Mouse (Mus musculus): ENCODE results near the gene Tbcc. TPM values are rescaled to one million over a fixed set of nuclear protein-coding genes. Genes with fewer than 3 reads are reported as not detected.

Tbcc gene
- total and polyA plus RNA-seq, 3 experiments: 19.3 to 31.8 TPM; not detected in 1

DNA sequence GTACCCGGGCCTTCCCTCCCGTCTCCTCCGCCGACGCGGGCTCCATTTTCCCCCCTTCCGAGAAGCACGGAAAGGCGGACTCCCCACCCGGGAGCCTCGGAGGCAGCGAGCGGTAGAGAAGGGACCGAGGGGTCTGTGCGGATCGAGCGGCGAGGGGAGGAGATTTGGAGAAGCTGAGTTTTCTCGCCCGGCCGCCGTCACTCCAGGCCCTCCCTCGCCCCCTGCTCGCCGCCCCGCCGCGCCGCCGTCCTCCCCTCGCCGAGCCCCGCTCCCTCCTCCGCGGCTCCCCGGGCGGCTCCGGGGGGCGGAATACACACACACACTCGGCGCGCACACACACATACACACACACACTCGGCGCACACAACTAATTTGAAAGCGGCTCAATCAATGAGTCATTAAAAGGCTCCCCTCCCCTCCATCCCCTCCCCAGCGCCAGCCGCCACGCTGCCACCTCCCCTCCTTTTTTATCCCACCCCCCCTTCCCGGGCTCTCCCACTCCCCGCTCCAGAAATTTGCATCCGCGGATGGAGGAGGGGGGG is 33.1 kb upstream of the Tbcc start:
- TF ChIP-seq KAT2A (conservative IDR thresholded peaks at IDR 0.05; ENCODE audit: low read depth, low read length) (no peak), GABPA (IDR thresholded peaks at IDR 0.05; ENCODE audit: low read depth, low read length) (no peak), JUND (IDR thresholded peaks at IDR 0.05; ENCODE audit: low read depth, low read length) (no peak), ZKSCAN1 (IDR thresholded peaks at IDR 0.05; ENCODE audit: low read depth, low read length) (no peak), MAZ (IDR thresholded peaks at IDR 0.05; ENCODE audit: low read depth, low read length) (peak; percentile 56; the same call in 1 of the 2 replicates), EP300 (IDR thresholded peaks at IDR 0.05; ENCODE audit: low read depth in 1 of 2, low read length in 2 of 2) (no peak; a peak in 1 of 4 replicates), ZC3H11A (IDR thresholded peaks at IDR 0.05; ENCODE audit: low read depth, low read length) (no peak), HCFC1 (IDR thresholded peaks at IDR 0.05; ENCODE audit: low read depth, low read length) (no peak), SMC3 (IDR thresholded peaks at IDR 0.05; ENCODE audit: low read depth, low read length) (no peak), MAFK (IDR thresholded peaks at IDR 0.05; ENCODE audit: borderline replicate concordance, low read depth, low read length) (no peak), POLR2A (IDR thresholded peaks at IDR 0.05; ENCODE audit: control insufficient read depth in 1 of 2, insufficient read depth in 1 of 2, low read depth in 1 of 2, low read length in 2 of 2, poor library complexity in 1 of 2) (peak; percentile 47 to 67; a peak in 3 of 4 replicates), BHLHE40 (IDR thresholded peaks at IDR 0.05; ENCODE audit: borderline replicate concordance, low read depth, low read length) (no peak), UBTF (IDR thresholded peaks at IDR 0.05; ENCODE audit: borderline replicate concordance, insufficient read depth, low read depth, low read length) (no peak), NELFE (IDR thresholded peaks at IDR 0.05; ENCODE audit: low read depth, low read length) (peak; percentile 42; the same call in 1 of the 2 replicates), USF2 (IDR thresholded peaks at IDR 0.05; ENCODE audit: borderline replicate concordance in 1 of 2, insufficient read depth in 1 of 2, low read depth in 1 of 2, low read length in 2 of 2) (no peak), TBP (IDR thresholded peaks at IDR 0.05; ENCODE audit: low read depth, low read length) (0 out of 2 replicates have a peak, but pooled peaks have one; percentile 23), CHD2 (IDR thresholded peaks at IDR 0.05; ENCODE audit: low read length) (no peak), GATA1 (IDR thresholded peaks at IDR 0.05; ENCODE audit: low read depth, low read length) (no peak), SIN3A (IDR thresholded peaks at IDR 0.05; ENCODE audit: low read length) (no peak), MYC (IDR thresholded peaks at IDR 0.05; ENCODE audit: low read depth, low read length) (0 out of 2 replicates have a peak, but pooled peaks have one; percentile 18), USF1 (IDR thresholded peaks at IDR 0.05; ENCODE audit: low read depth, low read length) (no peak), E2F4 (IDR thresholded peaks at IDR 0.05; ENCODE audit: borderline replicate concordance, low read depth, low read length) (no peak), POLR2AphosphoS2 (IDR thresholded peaks at IDR 0.05; ENCODE audit: low read length) (peak; percentile 28; the same call in 1 of the 2 replicates), TCF12 (IDR thresholded peaks at IDR 0.05; ENCODE audit: low read depth, low read length) (no peak), RCOR1 (IDR thresholded peaks at IDR 0.05; ENCODE audit: low read depth, low read length) (no peak), CHD1 (IDR thresholded peaks at IDR 0.05; ENCODE audit: low read depth, low read length) (no peak; the same call in 1 of the 2 replicates), RAD21 (IDR thresholded peaks at IDR 0.05; ENCODE audit: low read depth, low read length) (no peak), CTCF (IDR thresholded peaks at IDR 0.05 in 2 of 3, conservative IDR thresholded peaks at IDR 0.05 in 1 of 3; ENCODE audit: control insufficient read depth in 1 of 3, insufficient read depth in 1 of 3, low read depth in 2 of 3, low read length in 3 of 3, poor library complexity in 1 of 3, severe bottlenecking in 1 of 3) (no peak), MXI1 (IDR thresholded peaks at IDR 0.05; ENCODE audit: low read depth, low read length) (peak; percentile 6; the same call in 1 of the 2 replicates), ZMIZ1 (IDR thresholded peaks at IDR 0.05; ENCODE audit: low read depth, low read length) (peak; percentile 65), ETS1 (IDR thresholded peaks at IDR 0.05; ENCODE audit: low read depth, low read length) (no peak)
- Histone ChIP-seq H3K27me3 (ENCODE audit: control insufficient read depth in 1 of 2, insufficient read depth in 2 of 2, low read length in 2 of 2) (no peaks in the 10 kb centered on the region), H3K4me3 (ENCODE audit: control insufficient read depth in 1 of 2, insufficient read depth in 1 of 2, low read depth in 2 of 2, low read length in 2 of 2) (peak overlapping the region; percentile 95 to 96), H3K4me1 (ENCODE audit: control insufficient read depth in 1 of 2, insufficient read depth in 2 of 2, low read length in 2 of 2) (peaks cover 3 to 17% of the 10 kb centered on the region in 2 experiments), H3K9ac (ENCODE audit: control insufficient read depth, low read depth, low read length, poor library complexity, severe bottlenecking) (peak overlapping the region; percentile 100), H3K9me3 (replicated peaks; ENCODE audit: insufficient read depth, low read length) (no peaks in the 10 kb centered on the region), H3K36me3 (ENCODE audit: control insufficient read depth in 1 of 2, insufficient read depth in 2 of 2, low read length in 2 of 2) (peaks cover 0 to 21% of the 10 kb centered on the region in 2 experiments; a peak in 2 of 4 replicates), H3K27ac (ENCODE audit: control insufficient read depth, low read depth, low read length) (peak overlapping the region; percentile 99), H3K79me2 (ENCODE audit: control insufficient read depth, insufficient read depth, low read length, poor library complexity) (peaks cover 34% of the 10 kb centered on the region)
- DNase-seq (ENCODE audit: low read depth, low spot score): peak; percentile 72

All from MEL (cell line).